Mouse (Mus musculus): Measurements from ENCODE around the gene Bdh1.

GRCm38 (mm10) chr16:31454013-31454412 is 31.9 kb downstream of the Bdh1 start:
- no peak for TF ChIP-seq CTCF (IDR thresholded peaks at IDR 0.05; ENCODE audit: low read depth)
- no peak for TF ChIP-seq EP300 (IDR thresholded peaks at IDR 0.05; ENCODE audit: low read depth)
